Mouse (Mus musculus): Measurements from ENCODE around the gene Wfikkn2. TPM values are rescaled to one million over a fixed set of nuclear protein-coding genes. Genes with fewer than 3 reads are reported as not detected.
A peak's percentile ranks its signal among the peaks of the same experiment; 100 is the strongest.

The Wfikkn2 gene
- polyA plus RNA-seq, 1 experiment from 2014 or later: 0.45 TPM

GRCm38 (mm10) chr11:94211651-94212488 is 33.9 kb downstream of the Wfikkn2 start:
- no peaks in the 10 kb centered on the region for H3K9me3 ChIP-seq (ENCODE audit: low read depth, low read length)
- WGBS: 0% methylated on average over 34 of the region's 61 CpGs
- H3K27ac ChIP-seq (ENCODE audit: low read depth): peak overlapping the region; percentile 95
- peak overlapping the region; percentile 89 for H3K4me3 ChIP-seq (ENCODE audit: low read depth, low read length)
- no peak for TF ChIP-seq CTCF (IDR thresholded peaks at IDR 0.05; ENCODE audit: low read depth)
- peak overlapping the region; percentile 79 for H3K4me2 ChIP-seq
- H3K4me1 ChIP-seq (ENCODE audit: insufficient read depth): 0 out of 2 replicates have a peak, but pooled peaks cover 2% of the 10 kb centered on the region
- no peaks in the 10 kb centered on the region for H3K27me3 ChIP-seq (ENCODE audit: insufficient read depth, low read length)
- H3K36me3 ChIP-seq (ENCODE audit: insufficient read depth): peaks cover 19% of the 10 kb centered on the region
- ATAC-seq (ENCODE audit: insufficient read depth): peak; percentile 30
- DNase-seq: peak; percentile 69
- peak overlapping the region; percentile 91 for H3K9ac ChIP-seq

- WGBS: under 1% methylated on average over 55 of the region's 55 CpGs
- H3K9me3 ChIP-seq (ENCODE audit: low read depth, low read length): no peaks in the 10 kb centered on the region
- peak; percentile 94 for ATAC-seq (ENCODE audit: insufficient read depth)
- H3K4me2 ChIP-seq: peak within 1 kb of the TSS; percentile 98
- H3K36me3 ChIP-seq (ENCODE audit: insufficient read depth): peaks cover 19% of the 10 kb centered on the region
- TF ChIP-seq CTCF (IDR thresholded peaks at IDR 0.05; ENCODE audit: low read depth): no peak
- peak within 1 kb of the TSS; percentile 89 for H3K4me3 ChIP-seq (ENCODE audit: low read depth, low read length)
- peak within 1 kb of the TSS; percentile 91 for H3K9ac ChIP-seq
- peak; percentile 99 for DNase-seq
- H3K4me1 ChIP-seq (ENCODE audit: insufficient read depth): 0 out of 2 replicates have a peak, but pooled peaks cover 2% of the 10 kb centered on the region
- peak within 1 kb of the TSS; percentile 97 for H3K27ac ChIP-seq (ENCODE audit: low read depth)
- H3K27me3 ChIP-seq (ENCODE audit: insufficient read depth, low read length): no peaks in the 10 kb centered on the region
Observed at GRCm38 (mm10) chr11:94211124-94211603, 34.6 kb downstream of the Wfikkn2 start, which contains the start of gene Tob1. Gene Tob1 (plus strand): TSS chr11:94211454.

GRCm38 (mm10) chr11:94210191-94211086 is 35.4 kb downstream of the Wfikkn2 start:
- peak; percentile 84 for ATAC-seq (ENCODE audit: insufficient read depth)
- peak overlapping the region; percentile 98 for H3K4me2 ChIP-seq
- peak; percentile 96 for DNase-seq
- no peaks in the 10 kb centered on the region for H3K27me3 ChIP-seq (ENCODE audit: insufficient read depth, low read length)
- peaks cover 16% of the 10 kb centered on the region for H3K36me3 ChIP-seq (ENCODE audit: insufficient read depth)
- H3K9me3 ChIP-seq (ENCODE audit: low read depth, low read length): no peaks in the 10 kb centered on the region
- peak; percentile 26 for TF ChIP-seq CTCF (IDR thresholded peaks at IDR 0.05; ENCODE audit: low read depth)
- peak overlapping the region; percentile 57 for H3K9ac ChIP-seq
- 0 out of 2 replicates have a peak, but pooled peaks cover 2% of the 10 kb centered on the region for H3K4me1 ChIP-seq (ENCODE audit: insufficient read depth)
- peak overlapping the region; percentile 97 for H3K27ac ChIP-seq (ENCODE audit: low read depth)
- peak overlapping the region; percentile 58 for H3K4me3 ChIP-seq (ENCODE audit: low read depth, low read length)
- under 1% methylated on average over 50 of the region's 56 CpGs for WGBS

GRCm38 (mm10) chr11:94209695-94210131 is 36.1 kb downstream of the Wfikkn2 start:
- Histone ChIP-seq H3K9ac (peak overlapping the region; percentile 64), H3K27me3 (ENCODE audit: insufficient read depth, low read length) (no peaks in the 10 kb centered on the region), H3K4me3 (ENCODE audit: low read depth, low read length) (peak overlapping the region; percentile 43), H3K4me2 (peak overlapping the region; percentile 98), H3K4me1 (ENCODE audit: insufficient read depth) (0 out of 2 replicates have a peak, but pooled peaks cover 2% of the 10 kb centered on the region), H3K9me3 (ENCODE audit: low read depth, low read length) (no peaks in the 10 kb centered on the region), H3K36me3 (ENCODE audit: insufficient read depth) (peaks cover 14% of the 10 kb centered on the region), H3K27ac (ENCODE audit: low read depth) (peak overlapping the region; percentile 96)
- ATAC-seq (ENCODE audit: insufficient read depth) (no peak), DNase-seq (no peak)
- 2% methylated on average over 14 of the region's 14 CpGs for WGBS
- TF ChIP-seq CTCF (IDR thresholded peaks at IDR 0.05; ENCODE audit: low read depth): no peak

GRCm38 (mm10) chr11:94208811-94209675 is 36.8 kb downstream of the Wfikkn2 start:
- Histone ChIP-seq H3K27me3 (ENCODE audit: insufficient read depth, low read length) (no peaks in the 10 kb centered on the region), H3K4me1 (ENCODE audit: insufficient read depth) (0 out of 2 replicates have a peak, but pooled peaks cover 2% of the 10 kb centered on the region), H3K9ac (no peak overlapping the region), H3K36me3 (ENCODE audit: insufficient read depth) (peaks cover 8% of the 10 kb centered on the region), H3K4me2 (peak overlapping the region; percentile 98), H3K9me3 (ENCODE audit: low read depth, low read length) (no peaks in the 10 kb centered on the region), H3K27ac (ENCODE audit: low read depth) (no peak overlapping the region; the same call in 1 of the 2 replicates), H3K4me3 (ENCODE audit: low read depth, low read length) (no peak overlapping the region)
- no peak for DNase-seq
- no peak for ATAC-seq (ENCODE audit: insufficient read depth)
- TF ChIP-seq CTCF (IDR thresholded peaks at IDR 0.05; ENCODE audit: low read depth): no peak
- 46% methylated on average over 8 of the region's 8 CpGs for WGBS
